Mouse (Mus musculus) large intestine, adult 2 months (tissue): ENCODE measurements around the gene Gm28374. TPM values are rescaled to one million over a fixed set of nuclear protein-coding genes. Genes with fewer than 3 reads are reported as not detected.
"Not testable (repeated sequence)": the region's sequence is repeated elsewhere in the genome, so short reads cannot be mapped to it uniquely, and the experiment has no call there.

Source experiments
- DNase-seq: peaks from one replicate; pipeline ENCODE4 v3.0.0-alpha.2; 2012; ENCODE audit warnings: low read depth, low spot score
- WGBS: fragments of 180-500 bp; shearing (Covaris S2); methylation state at CpG from one replicate; pipeline ENCODE4 v1.1.7; 2018; 5-methylcytosine and 5-hydroxymethylcytosine counted together
- polyA plus RNA-seq: library from polyadenylated mRNA; depleted of rRNA; stranded (reverse); fragments of >200 nt; gene quantifications from 2 replicates; pipeline ENCODE4 v1.2.3, GENCODE M21; 2012

Gene Gm28374
- polyA plus RNA-seq, 1 experiment, result 0.50 TPM

DNA sequence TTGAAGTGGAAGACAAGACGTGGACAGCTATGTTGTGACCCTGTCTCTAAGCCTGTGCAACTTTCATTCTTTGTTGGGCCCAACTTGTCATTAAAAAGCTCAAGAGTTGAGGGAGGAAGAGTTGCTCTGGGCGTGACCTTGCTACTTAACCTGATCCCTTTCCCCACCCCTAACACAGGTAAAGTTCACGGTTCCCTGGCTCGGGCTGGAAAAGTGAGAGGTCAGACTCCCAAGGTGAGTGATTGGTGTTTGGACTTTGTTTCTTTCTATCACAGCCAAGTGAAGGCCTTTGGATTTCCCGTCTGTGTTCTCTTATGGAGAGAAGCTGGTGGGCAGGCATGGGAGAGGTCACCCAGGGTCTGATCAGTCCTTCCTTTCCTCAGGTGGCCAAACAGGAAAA is 23.1 kb downstream of the Gm28374 start:
- 44% methylated on average over 5 of the region's 5 CpGs for WGBS
- DNase-seq, result no peak

DNA sequence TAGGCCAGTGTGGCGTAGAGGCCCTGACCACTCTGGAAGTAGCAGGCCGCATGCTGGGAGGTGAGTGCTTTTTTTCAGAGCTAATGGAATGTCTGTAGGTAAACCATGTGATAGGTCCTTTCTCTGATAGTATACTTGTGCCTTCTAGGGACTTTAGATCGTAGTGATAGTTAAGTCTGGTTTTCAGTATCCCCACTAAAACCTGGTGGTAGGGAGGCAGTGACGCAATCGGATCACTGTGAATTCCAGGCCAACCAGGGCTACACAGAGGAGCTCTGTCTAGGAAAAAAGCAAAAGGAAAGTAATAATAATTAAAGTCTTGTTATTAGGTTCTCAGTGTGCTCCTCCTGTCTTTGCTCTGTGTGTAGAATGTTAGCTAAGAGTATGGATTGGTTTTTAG is 23.5 kb downstream of the Gm28374 start:
- 13% methylated on average over 5 of the region's 5 CpGs for WGBS
- DNase-seq, result no peak

DNA sequence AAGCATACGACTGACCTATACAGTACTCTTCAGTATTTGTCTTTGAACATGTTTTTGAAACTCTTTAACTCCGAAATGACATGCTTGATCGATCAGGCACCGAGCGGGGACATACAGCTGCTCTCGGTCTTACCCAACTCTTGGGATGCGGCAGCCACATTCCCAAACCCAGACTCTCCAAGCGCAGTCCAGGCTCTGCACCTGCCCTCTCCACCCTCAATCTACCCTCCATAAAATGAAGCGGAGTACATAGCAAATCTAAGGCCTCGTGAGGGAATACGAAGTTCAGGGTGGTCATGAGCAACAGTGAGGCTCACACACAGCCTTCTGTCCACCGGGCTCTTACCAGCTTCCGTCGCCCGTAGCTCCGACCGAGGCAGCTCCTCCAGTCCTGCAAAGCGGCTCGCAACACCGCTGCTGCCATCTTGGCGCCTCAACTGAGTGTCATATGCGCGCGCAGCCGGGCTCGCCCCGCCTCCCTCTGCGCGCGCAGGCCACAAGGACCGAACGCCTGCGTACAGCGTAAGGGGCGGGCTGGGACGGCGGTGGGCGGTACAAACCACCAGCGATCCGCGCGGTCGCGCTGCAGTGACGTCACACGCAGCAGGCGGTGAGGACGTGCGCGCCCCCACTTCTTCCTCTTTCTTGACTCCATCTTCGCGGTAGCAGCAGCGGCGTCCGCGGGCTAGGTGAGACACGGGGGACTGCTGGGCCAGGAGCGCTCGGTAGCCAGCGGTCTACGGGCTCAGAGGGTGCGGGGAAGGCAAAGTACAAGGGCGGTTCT is 24.6 kb downstream of the Gm28374 start, which contains the start of the genes Mrpl49 and Fau:
TSS of gene Mrpl49 (minus strand) at position 473 of the 784 bp plus-strand sequence.
TSS of gene Fau (plus strand) at position 532 of the 784 bp plus-strand sequence.
- DNase-seq, result peak; percentile 75
- WGBS, result under 1% methylated on average over 63 of the region's 63 CpGs

DNA sequence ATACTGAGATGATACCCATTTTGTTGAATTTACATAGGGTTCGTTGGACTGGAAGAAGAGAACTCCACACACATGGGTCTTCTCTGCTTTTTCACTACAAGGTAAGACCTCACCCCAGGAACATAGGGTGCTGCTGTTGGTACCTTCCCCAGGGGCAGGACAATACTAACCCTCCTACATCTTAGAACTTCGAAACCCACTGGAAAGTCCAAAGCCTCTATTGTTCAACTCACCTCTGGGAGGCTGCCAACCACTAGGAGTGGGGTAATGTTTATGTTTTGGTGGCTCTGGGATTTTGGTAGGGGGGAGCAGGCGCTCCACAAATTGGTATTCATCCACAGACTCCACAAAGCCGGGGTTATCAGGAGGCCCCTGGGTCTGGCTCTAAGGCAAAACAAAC is 25.4 kb downstream of the Gm28374 start:
- WGBS, result 30% methylated on average over 4 of the region's 4 CpGs
- no peak for DNase-seq

DNA sequence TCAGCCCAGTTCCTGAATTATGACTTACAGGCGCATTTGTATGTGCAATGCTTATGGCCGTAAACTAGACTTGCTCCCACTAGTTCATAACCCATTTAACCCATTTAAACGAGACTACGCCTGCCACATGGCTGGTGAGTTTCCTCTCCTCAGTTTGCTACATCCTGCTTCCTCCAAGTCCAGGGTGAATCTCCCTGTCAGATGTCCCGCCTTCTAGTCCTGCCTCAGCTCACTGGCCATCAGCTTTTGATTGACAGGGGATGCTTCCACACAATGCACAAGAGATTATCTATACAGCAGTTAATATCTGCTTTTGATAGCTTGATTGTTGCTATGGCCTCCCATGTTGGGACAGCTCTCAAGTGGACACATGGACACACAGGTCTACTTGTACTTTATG is 27.8 kb downstream of the Gm28374 start:
- DNase-seq, result no peak
- 54% methylated on average over 5 of the region's 5 CpGs for WGBS

DNA sequence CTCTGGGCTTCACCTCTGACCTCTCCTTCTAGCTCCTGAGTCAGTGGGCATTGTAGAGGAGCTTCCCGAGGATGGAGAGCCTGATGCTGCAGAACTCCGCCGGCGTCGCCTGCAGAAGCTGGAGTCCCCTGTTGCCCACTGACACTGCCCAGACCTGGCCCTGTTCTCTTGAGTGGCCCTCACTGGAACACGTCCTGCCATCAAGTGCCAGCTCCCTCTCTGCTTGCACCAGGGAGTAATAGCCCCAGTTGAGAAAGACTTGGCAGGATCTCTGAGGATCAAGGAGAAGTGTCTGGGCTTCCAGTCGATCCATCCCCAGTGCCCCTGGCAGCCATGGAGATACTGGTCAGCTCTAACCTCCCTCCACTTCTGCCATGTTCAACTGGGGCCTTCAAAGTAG is 29.5 kb downstream of the Gm28374 start:
- no peak for DNase-seq
- WGBS, result 79% methylated on average over 7 of the region's 7 CpGs

DNA sequence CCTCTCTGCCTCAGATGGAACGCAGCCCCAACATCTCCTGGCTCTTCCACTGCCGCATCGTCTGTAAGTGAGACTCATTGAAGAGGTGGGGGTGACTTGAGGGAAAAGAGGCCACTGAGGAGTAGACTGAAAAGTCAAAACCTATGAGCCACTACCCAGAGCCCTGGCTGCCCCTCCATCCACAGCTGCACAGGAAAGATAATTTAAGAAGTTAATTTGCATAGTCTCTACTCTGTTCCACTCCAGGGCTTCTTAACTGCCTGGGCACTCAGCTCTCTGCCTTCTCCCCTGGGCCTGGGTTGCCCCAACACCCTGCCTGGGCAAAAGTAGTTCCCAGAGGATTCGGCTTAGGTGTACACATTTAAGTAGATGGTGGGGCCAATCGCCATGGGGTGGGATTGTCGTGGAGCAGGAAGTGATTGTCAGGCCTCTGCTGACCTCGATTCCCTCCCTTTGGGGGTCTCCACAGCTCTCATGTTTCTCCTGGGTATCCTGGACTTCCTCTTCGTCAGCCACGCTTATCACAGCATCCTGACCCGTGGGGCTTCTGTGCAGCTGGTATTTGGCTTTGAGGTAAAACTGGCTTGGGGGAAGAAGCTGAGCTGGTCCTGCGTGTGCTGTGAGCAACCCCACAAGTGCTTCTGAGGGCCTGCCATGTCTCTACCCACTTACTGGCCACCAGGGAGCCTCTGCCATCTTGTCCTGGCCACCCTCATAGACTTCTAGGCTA is 33.2 kb downstream of the Gm28374 start:
- no peak for DNase-seq
- 86% methylated on average over 11 of the region's 11 CpGs for WGBS

DNA sequence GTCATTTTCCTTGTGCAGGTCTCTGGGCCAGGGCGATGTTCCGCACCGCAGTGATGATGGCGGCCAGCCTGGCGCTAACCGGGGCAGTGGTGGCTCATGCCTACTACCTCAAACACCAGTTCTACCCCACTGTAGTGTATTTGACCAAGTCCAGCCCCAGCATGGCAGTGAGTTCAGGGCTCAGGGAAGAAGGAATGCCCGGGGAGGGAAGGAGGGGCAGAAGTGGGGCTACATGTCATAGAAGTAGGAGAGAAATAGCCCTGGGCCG is 34.2 kb downstream of the Gm28374 start:
- no peak for DNase-seq
- 70% methylated on average over 8 of the region's 8 CpGs for WGBS

DNA sequence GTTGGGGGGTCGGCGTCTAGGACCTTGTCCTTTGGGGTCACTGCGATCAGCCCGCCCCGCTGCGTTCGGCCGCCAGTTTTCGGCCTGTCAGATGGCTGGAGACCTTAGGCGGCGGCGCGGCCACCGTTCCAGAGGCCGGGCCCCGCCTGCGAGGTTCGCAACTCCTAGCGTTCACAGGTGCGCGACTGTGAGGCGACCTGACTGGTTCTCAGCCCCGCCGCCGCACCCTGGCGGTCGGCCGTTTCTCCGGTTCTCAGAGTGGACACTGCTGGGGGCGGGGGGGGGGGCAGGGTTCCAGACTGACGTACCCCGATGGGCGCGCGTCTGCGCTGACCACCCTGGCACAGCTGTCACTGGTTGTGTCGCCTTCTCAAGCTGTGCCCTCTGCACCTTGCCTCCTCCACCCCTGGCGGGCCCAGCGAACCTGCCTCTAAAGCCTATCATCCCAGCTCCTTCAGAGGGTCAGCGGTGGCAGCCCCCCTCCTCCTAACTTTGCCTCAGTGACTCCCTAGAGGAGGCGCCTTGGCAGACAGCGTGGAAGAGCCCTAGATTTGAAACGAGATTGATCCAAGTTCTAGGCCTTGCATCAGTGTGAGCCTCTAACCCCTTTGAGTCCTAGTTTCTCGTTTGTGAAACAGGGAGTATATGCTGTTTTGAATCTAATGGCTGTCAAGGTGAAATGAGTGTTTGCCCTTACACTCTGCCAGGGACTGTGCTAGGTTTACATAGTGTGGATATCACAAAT is 34.7 kb downstream of the Gm28374 start:
- DNase-seq, result no peak

DNA sequence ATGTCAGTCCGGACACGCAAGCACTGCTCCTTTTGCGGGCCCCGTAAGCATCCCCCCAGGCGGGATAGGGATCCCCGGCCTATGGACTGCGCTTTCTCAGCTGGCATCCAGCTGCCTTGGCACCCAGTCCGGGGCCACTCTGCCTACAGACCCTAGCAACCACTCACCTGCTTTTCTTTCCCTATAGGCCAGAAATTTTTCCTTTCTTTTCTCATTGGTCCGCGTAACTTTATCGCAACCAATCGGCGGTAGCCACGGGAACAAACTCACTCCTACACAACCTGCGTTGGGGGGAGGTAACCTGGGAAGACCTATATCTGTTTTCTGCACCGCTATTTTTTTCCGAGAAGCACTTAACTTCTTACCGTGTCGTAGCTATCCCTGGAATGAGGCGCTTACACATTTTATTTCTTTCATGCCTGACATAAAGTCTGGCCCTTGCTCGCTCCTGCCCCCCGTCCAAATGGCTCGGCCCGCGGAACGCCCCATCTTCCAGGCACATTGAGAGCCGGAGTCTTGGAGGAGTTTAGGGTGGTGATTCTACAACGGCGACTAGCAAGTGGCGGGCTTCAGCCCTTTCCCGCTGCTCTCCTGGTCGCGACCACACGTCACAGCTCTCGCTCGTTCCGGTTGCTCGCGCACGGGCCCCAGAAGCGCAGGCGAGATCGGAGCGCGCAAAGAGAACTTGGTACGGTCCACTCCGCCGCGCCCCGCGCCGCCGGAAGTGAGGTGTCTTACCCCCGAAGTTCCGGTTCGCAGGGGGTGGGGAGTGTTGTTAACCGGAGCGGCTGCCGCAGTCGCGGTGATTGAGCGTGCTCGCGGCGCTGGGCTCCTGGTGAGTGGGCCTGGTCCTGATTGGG is 35.5 kb downstream of the Gm28374 start, which contains the start of gene Syvn1:
TSS of gene Syvn1 (plus strand) at position 283 of the 860 bp plus-strand sequence.
- under 1% methylated on average over 65 of the region's 65 CpGs for WGBS

More for the DNA sequence above, 34.7 kb downstream of the Gm28374 start:
- under 1% methylated on average over 44 of the region's 44 CpGs for WGBS

DNA sequence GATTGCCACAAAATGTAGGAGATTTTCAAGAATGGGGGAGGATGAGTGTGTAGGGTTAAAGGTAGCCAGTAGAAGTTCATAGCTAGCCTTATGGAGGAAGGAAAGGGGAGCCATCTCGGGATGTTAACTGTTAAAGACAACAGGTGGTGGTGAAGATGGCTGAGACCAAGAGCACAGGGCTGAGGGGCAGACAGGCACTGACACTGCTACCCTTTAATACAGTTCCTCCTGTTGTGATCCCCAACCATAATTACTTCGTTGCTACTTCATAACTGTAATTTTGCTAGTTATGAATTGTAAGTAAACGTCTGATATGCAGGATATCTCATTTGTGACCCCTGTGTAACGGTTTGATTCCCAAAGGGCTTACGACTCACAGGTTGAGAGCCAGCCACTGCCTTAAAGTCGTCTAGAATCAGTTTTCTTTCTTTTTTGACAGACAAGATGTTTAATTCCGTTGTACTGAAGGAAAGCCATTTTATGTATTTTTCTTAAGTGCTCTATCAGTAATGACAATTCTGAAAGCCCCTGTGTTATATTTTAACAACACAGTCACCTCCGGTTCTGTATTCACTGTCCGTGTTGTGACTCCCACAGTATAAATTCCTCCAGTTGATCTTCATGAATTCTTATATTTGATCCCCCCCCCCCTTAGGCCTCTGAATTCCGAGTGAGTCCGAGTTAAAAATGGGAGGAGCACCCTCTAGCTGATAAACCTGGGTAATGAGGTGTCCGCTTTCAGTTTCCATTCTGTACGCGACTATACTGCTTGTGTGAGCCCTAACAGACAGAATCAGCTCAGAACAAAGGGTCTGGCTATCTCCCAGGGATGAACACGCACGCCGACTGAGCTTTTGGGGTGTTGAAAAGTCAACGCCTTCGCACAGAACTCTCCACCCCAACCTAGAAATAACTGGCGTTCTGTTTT is 36.4 kb downstream of the Gm28374 start:
- 9% methylated on average over 20 of the region's 20 CpGs for WGBS
- no peak for DNase-seq

More for the DNA sequence above, 35.5 kb downstream of the Gm28374 start, which contains the start of gene Syvn1:
- peak; percentile 91 for DNase-seq

DNA sequence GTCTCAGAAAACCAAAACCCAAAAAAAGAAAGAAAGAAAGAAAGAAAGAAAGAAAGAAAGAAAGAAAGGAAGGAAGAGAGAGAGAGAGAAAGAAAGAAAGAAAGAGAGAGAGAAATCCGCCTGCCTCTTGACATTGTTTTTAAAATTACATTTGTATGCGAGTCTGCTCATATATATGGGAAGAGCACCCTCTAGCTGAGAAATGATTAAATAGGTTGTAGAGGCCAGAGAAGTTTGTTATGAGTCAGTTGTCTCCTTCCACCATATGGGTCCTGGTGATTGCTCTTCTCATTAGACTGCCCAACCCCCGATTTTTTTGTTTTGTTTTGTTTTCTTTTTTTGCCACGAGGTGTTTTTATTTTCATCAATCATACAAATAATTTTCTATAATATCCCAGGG is 38.0 kb downstream of the Gm28374 start:
- not testable (repeated sequence) for DNase-seq
- 23% methylated on average over 4 of the region's 4 CpGs for WGBS

DNA sequence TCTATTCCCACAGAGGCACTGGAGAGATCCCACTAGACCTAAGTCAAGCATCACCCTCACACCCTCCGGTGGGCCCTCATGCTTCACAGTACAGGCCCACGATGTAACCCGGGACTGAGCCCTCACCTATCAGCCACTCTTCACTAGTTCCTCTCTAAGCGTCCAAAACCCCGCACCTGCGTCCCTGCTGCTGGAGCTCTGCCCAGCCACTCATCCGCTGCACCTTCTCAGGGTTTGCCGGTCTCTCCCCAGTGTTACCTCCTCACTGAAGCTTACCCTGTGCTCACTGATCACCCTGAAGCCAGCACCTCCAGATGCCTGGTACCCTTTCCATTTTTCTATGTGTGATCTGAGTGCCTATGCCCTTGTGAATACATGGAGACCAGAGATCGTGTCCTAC is 39.8 kb downstream of the Gm28374 start:
- no peak for DNase-seq
- WGBS, result 83% methylated on average over 9 of the region's 9 CpGs

DNA sequence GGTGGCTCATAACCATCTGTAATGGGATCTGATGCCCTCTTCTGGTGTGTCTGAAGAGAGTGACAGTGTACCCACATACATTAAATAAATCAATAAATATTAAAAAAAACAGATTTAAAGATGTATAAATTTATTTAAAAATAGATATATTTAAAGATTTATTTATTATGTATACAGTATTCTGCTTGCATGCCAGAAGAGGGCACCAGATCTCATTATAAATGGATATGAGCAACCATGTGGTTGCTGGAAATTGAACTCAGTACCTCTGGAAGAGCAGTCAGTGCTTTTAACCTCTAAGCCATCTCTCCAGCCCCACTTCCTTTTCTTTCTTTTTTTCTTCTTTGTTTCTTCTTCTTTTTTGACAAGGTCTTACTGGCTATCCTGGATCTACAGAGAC is 42.1 kb downstream of the Gm28374 start:
- no peak for DNase-seq

DNA sequence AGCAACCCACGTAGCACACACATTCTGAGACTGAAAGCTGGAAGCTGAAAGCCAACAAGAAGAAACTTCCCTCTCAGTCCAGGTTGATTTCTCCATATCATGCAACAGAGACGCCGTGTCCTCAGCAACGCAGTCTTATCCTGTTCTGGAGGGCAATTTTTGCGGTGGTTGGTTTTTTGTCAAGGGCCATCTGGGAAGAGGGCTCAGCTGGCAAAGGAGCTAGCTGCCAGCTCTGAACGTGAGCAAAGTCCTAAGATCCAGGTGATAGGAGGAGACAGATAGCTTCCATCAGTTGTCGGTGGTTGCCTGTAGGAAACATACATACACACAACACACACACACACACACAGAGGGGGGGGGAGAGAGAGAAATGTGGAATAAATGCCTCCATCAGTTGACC is 43.7 kb downstream of the Gm28374 start:
- WGBS, result 77% methylated on average over 7 of the region's 7 CpGs
- DNase-seq, result no peak

DNA sequence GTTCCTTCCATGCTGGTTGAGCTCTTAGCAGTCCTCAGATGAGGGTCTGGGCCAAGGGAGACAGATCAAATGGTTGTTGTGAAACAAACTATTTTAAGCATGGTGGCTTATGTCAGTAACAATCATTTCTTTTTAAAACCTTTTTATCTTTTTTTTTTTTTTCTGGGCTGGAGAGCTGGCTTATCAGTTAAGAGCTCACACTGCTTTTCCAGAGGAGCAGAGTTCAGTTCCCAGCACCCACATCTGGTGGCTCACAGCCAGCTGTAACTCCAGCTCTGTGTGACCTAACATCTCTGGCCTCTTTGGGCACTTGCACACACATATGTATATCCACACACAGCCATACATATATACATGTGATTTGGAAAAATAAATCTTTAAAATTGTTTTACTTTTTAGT is 44.4 kb downstream of the Gm28374 start:
- no peak for DNase-seq

DNA sequence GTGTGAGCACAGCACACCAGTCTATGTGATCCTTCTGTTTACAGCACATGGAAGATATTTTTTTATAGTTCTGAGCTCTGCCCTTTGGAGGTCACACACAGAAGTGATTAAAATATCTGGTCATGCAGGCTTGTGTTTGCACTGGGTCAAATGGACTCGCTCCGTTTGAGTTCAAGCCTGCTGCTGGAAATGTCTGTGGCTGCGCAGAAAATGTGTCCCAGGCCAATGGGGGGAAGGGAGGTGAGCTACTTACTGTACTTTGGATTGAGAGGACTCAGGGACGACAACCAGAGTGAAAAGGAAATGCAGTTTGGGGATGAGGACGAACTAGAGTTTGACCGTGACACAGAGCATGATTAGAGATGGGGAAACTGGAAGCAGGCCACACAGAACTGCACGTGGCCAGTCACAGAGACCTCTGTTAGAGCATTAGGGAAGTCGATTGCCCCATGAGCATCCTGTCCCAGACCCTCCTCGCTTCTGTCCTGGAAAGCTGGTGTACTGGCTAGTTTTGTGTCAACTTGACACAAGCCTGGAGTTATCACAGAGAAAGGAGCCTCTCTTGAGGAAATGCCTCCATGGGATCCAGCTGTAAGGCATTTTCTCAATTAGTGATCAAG is 46.0 kb downstream of the Gm28374 start:
- WGBS, result 34% methylated on average over 9 of the region's 9 CpGs

More for the DNA sequence above, 46.0 kb downstream of the Gm28374 start:
- DNase-seq, result no peak
